Mouse (Mus musculus): ENCODE data around the gene Mrgprx1. TPM values are rescaled to one million over a fixed set of nuclear protein-coding genes. Genes with fewer than 3 reads are reported as not detected.

The Mrgprx1 gene
- not detected in 2 replicates for total RNA-seq (2012; rRNA removed)
- total RNA-seq (2014; rRNA removed) = not detected in 2 replicates
- polyA plus RNA-seq (2012; ENCODE audit: insufficient read length, low read depth) = not detected in 2 replicates

GRCm38 (mm10) chr7:48027497-48027896 lies at the start of gene Mrgprx1:
Gene Mrgprx1 (minus strand): TSS chr7:48027597.
- Histone ChIP-seq H3K79me2 (replicated peaks; ENCODE audit: control insufficient read depth, extremely low read depth, insufficient read depth, poor library complexity, severe bottlenecking) (no peaks in the 10 kb centered on the region), H3K27ac (ENCODE audit: insufficient read depth, low read depth) (no peak within 1 kb of the TSS), H3K36me3 (replicated peaks in 1 of 2; ENCODE audit: control insufficient read depth in 1 of 2, insufficient read depth in 1 of 2, low read length in 1 of 2) (no peaks in the 10 kb centered on the region), H3K4me3 (replicated peaks in 1 of 3; ENCODE audit: low read depth in 2 of 3, low read length in 2 of 3, poor library complexity in 1 of 3) (no peak within 1 kb of the TSS), H3K9ac (ENCODE audit: insufficient read depth, low read depth) (no peak within 1 kb of the TSS), H3K9me3 (replicated peaks; ENCODE audit: low read length) (peaks cover 2% of the 10 kb centered on the region), H3K4me1 (ENCODE audit: control insufficient read depth in 1 of 2, insufficient read depth in 2 of 2) (peaks cover 0 to 3% of the 10 kb centered on the region in 2 experiments; a peak in 1 of 4 replicates), H3K27me3 (replicated peaks) (no peaks in the 10 kb centered on the region), H3K4me2 (ENCODE audit: insufficient read depth, low read depth, poor library complexity, severe bottlenecking) (no peak within 1 kb of the TSS)
- DNase-seq (ENCODE audit: extremely low read depth) = no peak
- dilution Hi-C loops (cut with MboI; ENCODE audit: extremely low pct_ligation_motif_present, extremely low pct_unique_long_range_greater_than_20kb, low sequenced_read_pairs) = no loop called here
- in situ Hi-C loops (cut with MboI; ENCODE audit: low pct_ligation_motif_present, low pct_unique_long_range_greater_than_20kb, low sequenced_read_pairs) = no loop called here
- TF ChIP-seq ETS1 (conservative IDR thresholded peaks at IDR 0.05; ENCODE audit: low read depth, low read length) (no peak), ZMIZ1 (IDR thresholded peaks at IDR 0.05; ENCODE audit: low read depth, low read length) (no peak), PAX5 (IDR thresholded peaks at IDR 0.05; ENCODE audit: low read length) (no peak), RCOR1 (conservative IDR thresholded peaks at IDR 0.05; ENCODE audit: low read depth, low read length) (no peak), CTCF (conservative IDR thresholded peaks at IDR 0.05 in 1 of 2, IDR thresholded peaks at IDR 0.05 in 1 of 2; ENCODE audit: low read depth in 2 of 2, low read length in 2 of 2) (no peak), UBTF (IDR thresholded peaks at IDR 0.05; ENCODE audit: low read depth, low read length) (no peak), GABPA (IDR thresholded peaks at IDR 0.05; ENCODE audit: insufficient replicate concordance, low read depth, low read length) (no peak), MAFK (IDR thresholded peaks at IDR 0.05; ENCODE audit: insufficient replicate concordance, low read length) (no peak), TCF12 (IDR thresholded peaks at IDR 0.05; ENCODE audit: low read depth, low read length) (no peak)

GRCm38 (mm10) chr7:48075521-48075920 lies 48.1 kb upstream of the Mrgprx1 start:
- H3K27me3 ChIP-seq (replicated peaks) = no peaks in the 10 kb centered on the region
- no peak for DNase-seq (ENCODE audit: extremely low read depth)
- no peak overlapping the region for H3K4me3 ChIP-seq (replicated peaks in 1 of 3; ENCODE audit: low read depth in 2 of 3, low read length in 2 of 3, poor library complexity in 1 of 3)
- no peaks in the 10 kb centered on the region for H3K9me3 ChIP-seq (replicated peaks; ENCODE audit: low read length)
- H3K4me2 ChIP-seq (ENCODE audit: insufficient read depth, low read depth, poor library complexity, severe bottlenecking) = no peak overlapping the region
- TF ChIP-seq PAX5 (IDR thresholded peaks at IDR 0.05; ENCODE audit: low read length) (no peak), RCOR1 (conservative IDR thresholded peaks at IDR 0.05; ENCODE audit: low read depth, low read length) (no peak), JUN (IDR thresholded peaks at IDR 0.05; ENCODE audit: insufficient read depth, low read depth, low read length) (no peak), USF1 (IDR thresholded peaks at IDR 0.05; ENCODE audit: low read depth, low read length) (no peak), CTCF (conservative IDR thresholded peaks at IDR 0.05 in 1 of 2, IDR thresholded peaks at IDR 0.05 in 1 of 2; ENCODE audit: low read depth in 2 of 2, low read length in 2 of 2) (no peak), POLR2AphosphoS2 (IDR thresholded peaks at IDR 0.05; ENCODE audit: low read depth, low read length) (no peak), ETS1 (conservative IDR thresholded peaks at IDR 0.05; ENCODE audit: low read depth, low read length) (no peak), RAD21 (IDR thresholded peaks at IDR 0.05; ENCODE audit: low read depth, low read length) (no peak), SIN3A (IDR thresholded peaks at IDR 0.05; ENCODE audit: low read length) (no peak), NRF1 (IDR thresholded peaks at IDR 0.05; ENCODE audit: low read depth, low read length) (no peak), NELFE (IDR thresholded peaks at IDR 0.05; ENCODE audit: low read depth, low read length) (no peak)
- no peak overlapping the region for H3K9ac ChIP-seq (ENCODE audit: insufficient read depth, low read depth)
- H3K36me3 ChIP-seq (replicated peaks in 1 of 2; ENCODE audit: control insufficient read depth in 1 of 2, insufficient read depth in 1 of 2, low read length in 1 of 2) = no peaks in the 10 kb centered on the region
- no peaks in the 10 kb centered on the region for H3K79me2 ChIP-seq (replicated peaks; ENCODE audit: control insufficient read depth, extremely low read depth, insufficient read depth, poor library complexity, severe bottlenecking)
- in situ Hi-C loops (cut with MboI; ENCODE audit: low pct_ligation_motif_present, low pct_unique_long_range_greater_than_20kb, low sequenced_read_pairs) (no loop called here), dilution Hi-C loops (cut with MboI; ENCODE audit: extremely low pct_ligation_motif_present, extremely low pct_unique_long_range_greater_than_20kb, low sequenced_read_pairs) (no loop called here)
- H3K4me1 ChIP-seq (ENCODE audit: control insufficient read depth in 1 of 2, insufficient read depth in 2 of 2) = no peaks in the 10 kb centered on the region
- H3K27ac ChIP-seq (ENCODE audit: insufficient read depth, low read depth) = no peak overlapping the region

Measured in CH12.LX (cell line).